Mouse (Mus musculus) G1E (cell line): ENCODE measurements at regions not wholly inside any gene's neighbourhood (a gene's known extent, or its start where the extent isn't known, plus 50 kb on each side); places are given as distances from the start of the nearest gene placed in this dataset.

Source experiments
- CTCF ChIP-seq: IDR thresholded peaks from 2 replicates; pipeline ENCODE4 v1.5.1; 2012; ENCODE audit warnings: low read depth, low read length, inconsistent platforms, mixed read lengths
- GATA1 ChIP-seq: IDR thresholded peaks from 2 replicates; pipeline ENCODE4 v1.6.1; 2012; ENCODE audit warnings: borderline replicate concordance, low read length, inconsistent platforms, mixed read lengths
- TAL1 ChIP-seq: conservative IDR thresholded peaks from 2 replicates; pipeline ENCODE4 v1.6.1; 2012; ENCODE audit warnings: low read depth, low read length, inconsistent platforms, mixed read lengths

GRCm38 (mm10) chr8:89523336-89523735 lies 479.4 kb upstream of the Sall1 start:
- TF ChIP-seq CTCF (no peak), TAL1 (no peak), GATA1 (no peak)
